Mouse (Mus musculus) heart, embryonic 16.5 days (tissue): ENCODE measurements around the gene Lrrn2. TPM values are rescaled to one million over a fixed set of nuclear protein-coding genes. Genes with fewer than 3 reads are reported as not detected.
A peak's percentile ranks its signal among the peaks of the same experiment; 100 is the strongest.

Experiments used
- ATAC-seq: fragments of 200-750 bp; cut with Nextera tagmentation; replicated peaks from 2 replicates; pipeline ENCODE4 v1.8.0; 2017; ENCODE audit warnings: moderate number of reproducible peaks; ENCODE audit not compliant: insufficient read depth, low FRiP score; ENCODE audit errors: extremely low read depth
- H3K27ac ChIP-seq: fragments of 300-500 bp; sonication (generic); 2 replicates; pipeline ENCODE4 v1.5.1; 2014; ENCODE audit warnings: mild to moderate bottlenecking, low read length, control low read depth, moderate library complexity
- H3K27me3 ChIP-seq: fragments of 300-500 bp; sonication (generic); 2 replicates; pipeline ENCODE4 v1.6.1; 2014; ENCODE audit warnings: low read length, mixed read lengths; ENCODE audit not compliant: control insufficient read depth, insufficient read depth
- H3K36me3 ChIP-seq: fragments of 300-500 bp; sonication (generic); 2 replicates; pipeline ENCODE4 v1.6.1; 2014; ENCODE audit not compliant: control insufficient read depth, insufficient read depth
- H3K4me1 ChIP-seq: fragments of 300-500 bp; sonication (generic); 2 replicates; pipeline ENCODE4 v1.6.1; 2014; ENCODE audit warnings: low read length, mixed read lengths; ENCODE audit not compliant: control insufficient read depth, insufficient read depth
- H3K4me2 ChIP-seq: fragments of 300-500 bp; sonication (generic); 2 replicates; pipeline ENCODE4 v1.6.1; 2014; ENCODE audit warnings: low read depth, mild to moderate bottlenecking, control low read depth, low read length
- H3K4me3 ChIP-seq: fragments of 300-500 bp; sonication (generic); 2 replicates; pipeline ENCODE4 v1.5.1; 2014; ENCODE audit warnings: mild to moderate bottlenecking, control low read depth, low read length
- H3K9ac ChIP-seq: fragments of 300-500 bp; sonication (generic); 2 replicates; pipeline ENCODE4 v1.6.1; 2014; ENCODE audit warnings: low read length, control low read depth
- H3K9me3 ChIP-seq: fragments of 300-500 bp; sonication (generic); replicated peaks from 2 replicates; pipeline ENCODE4 v1.6.1; 2016; ENCODE audit warnings: low read length; ENCODE audit not compliant: control insufficient read depth
- WGBS: fragments of 180-500 bp; shearing (Covaris S2); extraction: QIAGEN DNeasy Blood & Tissue Kit; methylation state at CpG from one replicate; pipeline ENCODE4 v1.1.7; 2014; 5-methylcytosine and 5-hydroxymethylcytosine counted together
- polyA plus RNA-seq: library from polyadenylated mRNA; unstranded; fragments of >200 nt; fragmentation: Nextera tagmentation; extraction: Ambion mirVana; gene quantifications from 2 replicates; pipeline ENCODE4 v1.2.1, GENCODE M21; 2015

Lrrn2 gene
- polyA plus RNA-seq, 1 experiment from 2014 or later: 8.4 TPM

DNA sequence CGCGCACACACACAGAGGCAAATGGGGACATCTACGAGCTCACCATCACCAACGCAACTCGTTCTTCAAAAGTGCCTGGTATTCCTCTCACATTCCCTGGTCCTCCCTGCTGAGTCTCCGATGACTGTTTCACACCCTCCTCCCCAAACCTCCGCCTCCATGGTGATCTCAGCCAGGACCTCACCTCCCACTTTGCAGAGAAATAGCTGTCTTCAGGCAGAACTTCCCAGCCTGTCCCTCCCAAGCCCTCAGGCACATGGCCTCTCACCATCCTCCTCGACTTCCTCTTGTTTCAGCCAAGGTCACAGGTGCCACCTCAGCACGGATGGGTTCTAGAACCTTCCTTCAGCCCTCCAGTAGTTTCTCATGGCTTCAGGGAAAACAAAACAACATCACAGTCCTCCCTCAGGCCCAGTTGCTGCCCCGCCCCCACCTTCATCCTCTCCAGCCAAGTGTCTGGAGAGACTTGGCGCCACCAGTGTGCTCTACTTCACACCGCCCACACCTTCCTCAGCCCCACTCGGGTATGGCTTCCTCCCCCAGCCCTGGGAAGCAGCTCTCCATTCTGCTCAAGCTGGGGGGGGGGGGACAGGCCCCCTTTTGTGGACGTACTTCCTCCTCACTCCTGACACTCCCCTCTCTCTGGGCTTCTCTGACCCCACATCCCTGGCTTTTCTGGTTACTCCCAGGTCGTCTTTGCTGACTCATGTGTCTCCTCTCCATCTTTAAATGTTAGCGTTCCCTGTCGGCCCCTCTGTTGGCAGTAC, 13.4 kb downstream of the Lrrn2 start:
- H3K4me2 ChIP-seq: no peak overlapping the region
- WGBS: 49% methylated on average over 17 of the region's 17 CpGs
- no peak overlapping the region for H3K9ac ChIP-seq
- no peaks in the 10 kb centered on the region for H3K9me3 ChIP-seq
- H3K27ac ChIP-seq: no peak overlapping the region
- H3K4me3 ChIP-seq: no peak overlapping the region
- ATAC-seq: peak; percentile 76; the same call in 1 of the 2 replicates
- no peaks in the 10 kb centered on the region for H3K36me3 ChIP-seq
- no peaks in the 10 kb centered on the region for H3K27me3 ChIP-seq
- peaks cover 6% of the 10 kb centered on the region; the same call in 1 of the 2 replicates for H3K4me1 ChIP-seq

DNA sequence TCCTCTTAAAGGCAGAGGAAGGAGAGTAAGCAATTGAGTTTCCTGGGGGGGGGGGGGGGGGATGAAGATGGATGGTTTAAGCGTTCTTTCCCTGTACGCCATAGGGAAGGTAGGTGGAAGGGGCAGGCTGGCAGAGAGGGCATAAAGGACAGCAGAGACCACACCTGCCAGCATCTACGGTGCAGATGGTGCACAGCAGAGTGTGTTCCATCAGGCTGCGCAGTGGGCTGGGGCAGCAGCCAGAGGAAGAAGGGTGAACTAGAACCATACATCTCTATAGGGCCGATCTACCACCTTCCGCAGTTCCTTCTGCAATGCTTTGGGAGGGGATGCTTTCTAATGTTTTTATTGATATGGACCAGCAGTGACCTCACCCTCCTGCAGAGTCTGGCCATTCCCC, 19.0 kb downstream of the Lrrn2 start:
- Histone ChIP-seq H3K27me3 (no peaks in the 10 kb centered on the region), H3K27ac (no peak overlapping the region), H3K4me1 (0 out of 2 replicates have a peak, but pooled peaks cover 6% of the 10 kb centered on the region), H3K36me3 (no peaks in the 10 kb centered on the region), H3K4me2 (no peak overlapping the region), H3K9me3 (no peaks in the 10 kb centered on the region), H3K4me3 (no peak overlapping the region), H3K9ac (no peak overlapping the region)
- WGBS: 89% methylated on average over 6 of the region's 6 CpGs
- ATAC-seq: no peak

DNA sequence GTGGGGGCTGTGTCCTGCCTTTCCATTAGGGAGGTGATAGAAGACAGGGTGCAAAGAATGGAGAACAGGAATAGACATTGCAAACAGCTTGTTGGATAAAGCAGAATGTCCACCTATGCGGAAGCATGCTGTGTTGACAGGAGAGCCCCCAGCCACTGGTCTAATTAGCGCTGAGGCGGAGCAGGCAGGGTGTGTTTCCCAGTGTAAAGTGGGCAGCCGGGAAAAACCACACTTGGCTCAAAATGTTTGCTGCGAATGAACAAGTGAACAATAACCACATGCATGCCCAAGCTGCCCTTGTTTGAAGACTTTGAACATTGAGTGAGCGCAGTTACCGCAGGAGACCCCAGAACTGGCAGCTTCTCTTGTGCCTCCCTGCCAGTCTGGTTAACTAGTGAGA, 19.6 kb downstream of the Lrrn2 start:
- Histone ChIP-seq H3K27me3 (no peaks in the 10 kb centered on the region), H3K4me1 (0 out of 2 replicates have a peak, but pooled peaks cover 4% of the 10 kb centered on the region), H3K9me3 (no peaks in the 10 kb centered on the region), H3K9ac (no peak overlapping the region), H3K4me2 (no peak overlapping the region), H3K4me3 (no peak overlapping the region), H3K36me3 (no peaks in the 10 kb centered on the region), H3K27ac (no peak overlapping the region)
- no peak for ATAC-seq
- 61% methylated on average over 7 of the region's 7 CpGs for WGBS

DNA sequence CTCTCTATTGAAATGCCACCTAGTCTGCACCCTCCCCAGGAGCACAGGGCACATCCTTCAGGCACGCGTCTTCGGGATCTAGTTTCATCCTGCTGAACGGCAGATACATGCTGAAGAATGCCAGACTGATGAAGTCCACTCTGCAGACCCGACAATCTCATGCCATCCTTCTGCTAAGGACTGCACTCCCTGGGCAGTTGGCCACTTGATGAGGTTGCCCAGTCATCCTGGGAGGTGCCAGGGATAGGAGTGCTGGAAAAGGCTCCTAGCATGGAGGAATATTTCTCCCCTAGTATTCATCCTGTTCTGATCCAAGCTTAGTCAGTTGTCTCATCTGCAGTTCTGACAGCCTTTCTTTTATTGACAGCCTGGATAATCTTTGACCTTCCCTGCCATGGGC, 20.9 kb downstream of the Lrrn2 start:
- Histone ChIP-seq H3K4me3 (no peak overlapping the region), H3K9ac (no peak overlapping the region), H3K27me3 (no peaks in the 10 kb centered on the region), H3K36me3 (no peaks in the 10 kb centered on the region), H3K4me2 (no peak overlapping the region), H3K9me3 (no peaks in the 10 kb centered on the region), H3K27ac (no peak overlapping the region), H3K4me1 (0 out of 2 replicates have a peak, but pooled peaks cover 4% of the 10 kb centered on the region)
- no peak for ATAC-seq
- 73% methylated on average over 5 of the region's 5 CpGs for WGBS

DNA sequence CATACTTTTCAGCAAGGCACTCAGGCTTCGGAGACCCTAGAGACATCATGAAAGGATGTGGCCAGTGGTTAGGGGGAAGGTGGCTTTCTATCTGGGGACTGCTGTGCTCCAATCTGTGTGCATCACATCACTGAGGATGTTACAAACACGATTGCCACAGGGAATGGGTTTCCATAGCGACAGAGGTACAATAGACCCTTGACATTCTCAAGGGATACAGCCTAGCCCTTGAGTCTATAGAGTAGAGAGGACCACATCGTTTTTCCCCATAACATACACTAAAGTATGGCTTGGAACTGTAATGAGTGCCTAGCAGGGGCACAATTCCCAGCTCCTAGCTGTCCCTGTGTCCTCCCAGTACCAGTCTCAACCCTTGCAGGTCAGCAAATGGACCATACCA, 23.4 kb downstream of the Lrrn2 start:
- Histone ChIP-seq H3K4me1 (0 out of 2 replicates have a peak, but pooled peaks cover 4% of the 10 kb centered on the region), H3K9ac (no peak overlapping the region), H3K4me3 (no peak overlapping the region), H3K36me3 (no peaks in the 10 kb centered on the region), H3K27ac (no peak overlapping the region), H3K9me3 (0 out of 2 replicates have a peak, but pooled peaks cover 4% of the 10 kb centered on the region), H3K27me3 (no peaks in the 10 kb centered on the region), H3K4me2 (no peak overlapping the region)
- WGBS: 72% methylated on average over 4 of the region's 4 CpGs
- no peak for ATAC-seq

DNA sequence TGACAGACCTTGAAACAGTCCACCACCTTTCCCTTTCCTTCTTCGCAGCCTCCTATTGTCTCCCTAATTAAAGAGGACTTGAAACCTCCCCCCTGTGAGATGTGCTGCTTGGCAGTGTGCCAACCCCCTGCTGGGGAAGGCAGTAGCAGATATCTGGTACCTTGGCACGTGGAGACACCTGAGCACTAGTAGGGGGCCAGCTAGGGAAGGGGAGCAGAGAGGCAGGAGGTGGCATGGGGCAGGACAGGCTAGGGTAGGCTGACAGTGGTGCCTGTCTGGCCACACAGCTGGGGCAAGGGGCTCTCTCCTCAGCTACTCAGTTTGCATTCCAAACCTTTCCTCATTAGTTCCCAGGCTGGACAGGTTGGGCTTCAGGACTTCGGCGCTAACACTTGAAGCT, 29.0 kb downstream of the Lrrn2 start:
- no peaks in the 10 kb centered on the region for H3K27me3 ChIP-seq
- no peaks in the 10 kb centered on the region for H3K36me3 ChIP-seq
- no peak overlapping the region for H3K4me3 ChIP-seq
- no peak overlapping the region for H3K4me2 ChIP-seq
- WGBS: 83% methylated on average over 4 of the region's 4 CpGs
- H3K9ac ChIP-seq: no peak overlapping the region
- H3K9me3 ChIP-seq: 0 out of 2 replicates have a peak, but pooled peaks cover 4% of the 10 kb centered on the region
- no peaks in the 10 kb centered on the region for H3K4me1 ChIP-seq
- no peak overlapping the region for H3K27ac ChIP-seq
- no peak for ATAC-seq

DNA sequence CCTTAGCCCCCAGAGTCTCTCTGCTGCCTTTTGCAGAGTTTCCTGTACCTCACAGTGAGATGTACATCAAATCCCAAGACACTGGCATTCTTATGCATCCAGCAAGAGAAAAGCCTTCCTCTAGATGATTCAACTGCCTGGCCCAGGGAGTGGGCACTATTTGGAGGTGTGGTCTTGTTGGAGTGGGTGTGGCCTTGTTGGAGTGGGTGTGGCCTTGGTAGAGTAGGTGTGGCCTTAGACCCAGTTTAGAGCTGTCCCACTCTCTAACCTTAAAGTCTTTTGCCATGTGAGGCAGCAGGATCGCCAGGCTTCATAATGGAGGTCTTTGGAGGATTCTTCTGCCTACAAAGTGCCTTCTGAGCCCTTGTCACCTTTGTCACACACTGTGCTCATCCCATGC, 29.9 kb downstream of the Lrrn2 start:
- Histone ChIP-seq H3K36me3 (no peaks in the 10 kb centered on the region), H3K9ac (no peak overlapping the region), H3K4me1 (no peaks in the 10 kb centered on the region), H3K4me3 (no peak overlapping the region), H3K4me2 (no peak overlapping the region), H3K9me3 (0 out of 2 replicates have a peak, but pooled peaks cover 4% of the 10 kb centered on the region), H3K27me3 (no peaks in the 10 kb centered on the region), H3K27ac (no peak overlapping the region)
- ATAC-seq: no peak
- 89% methylated on average over 1 of the region's 1 CpGs for WGBS

DNA sequence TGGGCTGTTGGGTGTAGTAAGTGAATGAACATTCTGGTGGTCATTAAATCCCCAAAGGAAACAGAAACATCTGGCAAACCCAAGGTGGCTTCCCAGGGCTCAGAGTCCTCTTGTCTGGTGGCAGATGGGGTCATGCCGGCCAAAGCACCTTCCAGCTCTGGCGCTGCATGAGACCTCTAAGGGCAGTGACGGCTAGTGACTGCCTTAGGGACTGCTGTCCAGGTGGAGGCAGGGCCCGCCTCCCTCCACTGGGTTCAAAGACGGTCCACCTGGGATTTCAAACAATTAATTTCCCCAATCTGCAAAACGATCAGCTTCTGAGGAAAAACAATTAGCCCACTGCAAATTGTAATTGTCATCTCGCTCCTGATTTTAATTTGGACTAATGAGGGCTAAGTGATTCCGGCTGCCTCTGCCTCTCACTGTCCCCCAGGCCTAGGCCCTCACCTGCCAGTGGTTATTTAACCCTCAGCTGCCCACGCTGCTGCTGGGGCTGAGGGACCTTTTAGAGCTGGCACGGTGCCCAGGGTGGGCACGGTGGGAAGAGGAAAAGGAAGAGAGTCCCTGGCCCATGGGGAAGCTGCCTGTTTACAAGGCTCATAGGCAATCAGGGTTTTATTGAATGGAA, 30.5 kb downstream of the Lrrn2 start:
- Histone ChIP-seq H3K27ac (no peak overlapping the region), H3K4me3 (no peak overlapping the region), H3K9ac (no peak overlapping the region), H3K9me3 (0 out of 2 replicates have a peak, but pooled peaks cover 4% of the 10 kb centered on the region), H3K4me2 (no peak overlapping the region), H3K36me3 (no peaks in the 10 kb centered on the region), H3K4me1 (no peaks in the 10 kb centered on the region), H3K27me3 (no peaks in the 10 kb centered on the region)
- no peak for ATAC-seq
- 77% methylated on average over 11 of the region's 11 CpGs for WGBS

DNA sequence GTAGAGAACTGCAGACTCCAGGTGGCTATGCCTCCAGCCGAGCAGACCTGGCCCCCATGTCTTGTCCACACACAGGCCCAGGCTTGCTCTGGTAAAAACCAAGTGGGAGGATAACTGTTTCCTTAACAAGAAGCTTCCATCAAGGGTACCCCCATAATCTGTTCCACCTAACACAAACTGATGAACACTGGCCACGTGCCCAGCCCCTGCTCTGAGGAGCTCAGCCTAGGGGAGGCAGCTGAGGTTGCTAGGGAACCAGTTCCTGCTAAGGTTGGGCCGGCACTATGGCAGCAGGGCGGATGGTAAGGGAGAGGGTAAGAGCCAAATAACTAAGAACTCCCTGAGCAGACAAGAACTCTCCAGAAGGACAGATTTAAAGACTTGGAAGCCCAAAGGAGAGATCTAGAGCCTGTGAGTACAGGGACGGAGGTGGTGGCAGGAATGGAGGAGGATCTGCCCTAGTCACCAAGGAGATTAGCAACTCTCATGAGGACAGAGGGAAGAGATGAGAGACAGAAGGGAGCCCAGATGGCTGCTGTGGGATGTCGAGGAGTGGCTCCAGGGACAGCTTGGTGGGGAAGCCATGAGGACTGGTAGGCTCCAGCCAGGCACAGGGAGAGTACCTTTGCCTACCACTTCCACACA, 35.9 kb downstream of the Lrrn2 start:
- Histone ChIP-seq H3K9me3 (no peaks in the 10 kb centered on the region), H3K4me1 (peaks cover 3% of the 10 kb centered on the region; the same call in 1 of the 2 replicates), H3K27me3 (no peaks in the 10 kb centered on the region), H3K4me2 (no peak overlapping the region), H3K27ac (no peak overlapping the region), H3K36me3 (no peaks in the 10 kb centered on the region), H3K9ac (no peak overlapping the region), H3K4me3 (no peak overlapping the region)
- no peak for ATAC-seq
- WGBS: 50% methylated on average over 6 of the region's 6 CpGs
